ENCODE assay signal across 23 mouse cellular contexts in genomic region chr11:117712065-117712464, GRCm38 (mm10). TPM values are rescaled to one million over a fixed set of nuclear protein-coding genes. Genes with fewer than 3 reads are reported as not detected.
DNase-seq lines count a peak whose midpoint lies in the region; ATAC-seq and TF ChIP-seq lines count a peak whose summit lies in the region.
"Had no signal": no experiment of that assay in that cellular context is flagged by ENCODE, and none has a peak within 500 bp of the region (broad histone marks: within the 10 kb centered on the region; RNA-seq: fewer than 3 reads in every experiment).

No protein-coding gene starts in this region.

- no peak for DNase-seq in gastrocnemius, adult 2 months
- no peak for DNase-seq in gastrocnemius, postnatal 10 days
- DNase-seq in 416B (ENCODE audit: low read depth), result peak; percentile 84
- no peak for DNase-seq in cerebellum, postnatal 25 days
- no peak for DNase-seq in left cerebral cortex, adult 18-20 months (ENCODE audit: low spot score in 2 of 2)
- no peak for DNase-seq in kidney, adult 18-20 months
- DNase-seq: adrenal gland, postnatal 10 days; adrenal gland, postnatal 36 days; B cell, adult 2 months; cerebellum, adult 11 months; cerebellum, adult 2 months; cerebellum, postnatal 10 days; forebrain, postnatal 0 days; gastrocnemius, postnatal 36 days; heart, adult 11 months had no signal

- TF ChIP-seq CTCF in gastrocnemius, adult 2 months (IDR thresholded peaks at IDR 0.05), result no peak

- H3K27ac ChIP-seq in gastrocnemius, adult 2 months, result 0 out of 2 replicates have a peak overlapping the region, but pooled peaks have one; percentile 9
- H3K27ac ChIP-seq: embryonic facial prominence, embryonic 12.5 days; embryonic facial prominence, embryonic 15.5 days; hindbrain, embryonic 12.5 days had no signal

- intact Hi-C loops in gastrocnemius, adult 2 months (cut with DNase I), result loop anchor here (5.0 kb wide), 1 partner anchor 325 kb away; no protein-coding TSS in a partner anchor

- ATAC-seq in granulocyte monocyte progenitor cell, adult 5-6 weeks (replicated peaks; ENCODE audit: poor library complexity, severe bottlenecking), result peak; percentile 77
- peak; percentile 37; the same call in 1 of the 2 replicates for ATAC-seq in megakaryocyte progenitor cell, adult 5-6 weeks (replicated peaks; ENCODE audit: poor library complexity)
- ATAC-seq: forebrain, embryonic 14.5 days; forebrain, postnatal 0 days; hindbrain, embryonic 16.5 days; Patski had no signal

- no peak overlapping the region for H3K4me3 ChIP-seq in gastrocnemius, adult 2 months
- H3K4me3 ChIP-seq: embryonic facial prominence, embryonic 12.5 days; embryonic facial prominence, embryonic 15.5 days; hindbrain, embryonic 12.5 days had no signal

RNA-seq across cellular contexts. Expression of gene Tnrc6c, which starts 58.0 kb away (rescaled TPM):
- 10 to 100 TPM; 18.5 to 24.8 TPM for total RNA-seq in gastrocnemius, adult 2 months (2021)
- 10 to 100 TPM; 20.5 to 25.8 TPM for total RNA-seq in gastrocnemius, postnatal 10 days (2021)
- total RNA-seq in granulocyte monocyte progenitor cell, adult 5-6 weeks (2014; fragmentation: Nextera tagmentation), result 21.9 and 24.4 TPM in 2 replicates
- 22.7 and 23.5 TPM in 2 replicates for total RNA-seq in granulocyte monocyte progenitor cell, adult 5-6 weeks (2017)
- 18.8 and 22.1 TPM in 2 replicates for total RNA-seq in megakaryocyte progenitor cell, adult 5-6 weeks (2015)
- total RNA-seq in megakaryocyte progenitor cell, adult 5-6 weeks (2017), result 17.8 and 19.8 TPM in 2 replicates
- 10 to 100 TPM; 53.3 to 54.9 TPM for total RNA-seq in left cerebral cortex, adult 18-20 months (2021)
